ENCODE assay signal across 29 mouse cellular contexts in the genomic region with DNA sequence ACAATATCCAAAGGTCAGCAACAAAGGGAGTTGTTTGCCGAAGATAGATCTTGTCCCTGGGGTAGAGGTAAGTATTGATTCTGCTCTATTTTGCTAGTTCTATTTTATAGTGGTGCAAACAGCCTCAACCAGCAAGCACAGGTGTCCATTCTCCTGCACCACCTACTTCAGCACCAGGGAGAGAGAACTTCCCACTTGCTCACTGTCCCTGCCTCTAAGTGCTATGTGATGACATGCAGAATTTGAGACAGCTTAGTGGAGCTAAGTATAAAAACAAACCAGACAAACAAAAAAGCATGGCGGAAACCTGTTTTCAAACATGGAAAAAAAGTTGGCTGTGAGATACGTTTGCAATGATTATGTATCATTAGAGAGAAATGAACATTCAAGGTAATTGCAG.
DNase-seq lines count a peak whose midpoint lies in the region; ATAC-seq and TF ChIP-seq lines count a peak whose summit lies in the region.
"Had no signal": no experiment of that assay in that cellular context is flagged by ENCODE, and none has a peak within 500 bp of the region (broad histone marks: within the 10 kb centered on the region; RNA-seq: fewer than 3 reads in every experiment).

No protein-coding gene starts in this region.

- ATAC-seq in lung, postnatal 0 days = no peak
- no peak for ATAC-seq in forebrain, embryonic 14.5 days
- ATAC-seq: forebrain, embryonic 13.5 days; intestine, postnatal 0 days; liver, embryonic 12.5 days; liver, postnatal 0 days; midbrain, embryonic 15.5 days; Patski had no signal

- DNase-seq in embryo, embryonic 10 days (ENCODE audit: low spot score) = peak; percentile 11
- no peak for DNase-seq in embryo, embryonic 9.5 days (ENCODE audit: extremely low spot score)
- DNase-seq in lung, postnatal 0 days (ENCODE audit: low spot score) = peak; percentile 23
- no peak for DNase-seq in lung, adult 18-20 months
- peak; percentile 14 for DNase-seq in embryo, embryonic 10.5 days (ENCODE audit: low spot score)
- DNase-seq in yolk sac, embryonic 10.5 days (ENCODE audit: low spot score) = peak; percentile 4
- no peak for DNase-seq in forebrain, embryonic 14.5 days (ENCODE audit: low spot score)
- no peak for DNase-seq in urinary bladder, postnatal 36 days (ENCODE audit: low spot score in 2 of 2)
- DNase-seq: adrenal gland, postnatal 36 days; cerebellum, adult 18-20 months; cerebellum, postnatal 10 days; heart, adult 2 months; heart, postnatal 4 days; kidney, postnatal 25 days; liver, postnatal 0 days; right cerebral cortex, adult 18-20 months; spleen, adult 18-20 months; thymus, postnatal 14 days had no signal

- WGBS in lung, postnatal 0 days = 44% methylated on average over 3 of the region's 3 CpGs
- 74% methylated on average over 3 of the region's 3 CpGs for WGBS in forebrain, embryonic 14.5 days

- no peak overlapping the region for H3K4me2 ChIP-seq in lung, postnatal 0 days (replicated peaks; ENCODE audit: low read depth, low read length)
- no peak overlapping the region for H3K4me2 ChIP-seq in forebrain, embryonic 14.5 days (ENCODE audit: low read length)
- H3K4me2 ChIP-seq: forebrain, embryonic 13.5 days; heart, embryonic 12.5 days; hindbrain, embryonic 14.5 days; liver, embryonic 12.5 days; midbrain, embryonic 15.5 days; neural tube, embryonic 12.5 days had no signal

- H3K4me1 ChIP-seq in lung, postnatal 0 days (ENCODE audit: insufficient read depth, low read depth, low read length) = no peaks in the 10 kb centered on the region
- H3K4me1 ChIP-seq in forebrain, embryonic 14.5 days (ENCODE audit: control insufficient read depth, insufficient read depth, low read length) = no peaks in the 10 kb centered on the region
- H3K4me1 ChIP-seq: forebrain, embryonic 13.5 days; heart, embryonic 12.5 days; liver, embryonic 12.5 days; midbrain, embryonic 10.5 days; midbrain, embryonic 15.5 days; neural tube, embryonic 12.5 days had no signal

- H3K9me3 ChIP-seq in lung, postnatal 0 days (ENCODE audit: low read length) = no peaks in the 10 kb centered on the region
- H3K9me3 ChIP-seq in forebrain, embryonic 14.5 days (replicated peaks; ENCODE audit: control insufficient read depth, low read length) = no peaks in the 10 kb centered on the region
- H3K9me3 ChIP-seq: forebrain, embryonic 13.5 days; heart, embryonic 12.5 days; liver, embryonic 12.5 days; midbrain, embryonic 10.5 days; midbrain, embryonic 15.5 days; neural tube, embryonic 12.5 days had no signal

- H3K36me3 ChIP-seq in lung, postnatal 0 days (ENCODE audit: insufficient read depth, low read length) = no peaks in the 10 kb centered on the region
- no peaks in the 10 kb centered on the region for H3K36me3 ChIP-seq in forebrain, embryonic 14.5 days (ENCODE audit: control insufficient read depth, insufficient read depth, low read length)
- H3K36me3 ChIP-seq: heart, embryonic 12.5 days; liver, embryonic 12.5 days; midbrain, embryonic 10.5 days; midbrain, embryonic 15.5 days; neural tube, embryonic 12.5 days had no signal

- H3K27me3 ChIP-seq in lung, postnatal 0 days (replicated peaks; ENCODE audit: insufficient read depth, low read length) = no peaks in the 10 kb centered on the region
- H3K27me3 ChIP-seq in forebrain, embryonic 14.5 days (replicated peaks; ENCODE audit: control insufficient read depth, insufficient read depth, low read length) = no peaks in the 10 kb centered on the region
- H3K27me3 ChIP-seq: CH12.LX; forebrain, embryonic 13.5 days; heart, embryonic 12.5 days; liver, embryonic 12.5 days; midbrain, embryonic 15.5 days; neural tube, embryonic 12.5 days had no signal

- no peak for TF ChIP-seq CTCF in lung, postnatal 0 days (IDR thresholded peaks at IDR 0.05)

- H3K9ac ChIP-seq in lung, postnatal 0 days (replicated peaks; ENCODE audit: low read depth) = no peak overlapping the region
- no peak overlapping the region for H3K9ac ChIP-seq in forebrain, embryonic 14.5 days (ENCODE audit: low read length)
- H3K9ac ChIP-seq: forebrain, embryonic 13.5 days; heart, embryonic 12.5 days; hindbrain, embryonic 14.5 days; liver, embryonic 12.5 days; liver, postnatal 0 days; midbrain, embryonic 15.5 days; neural tube, embryonic 12.5 days had no signal

- no peak overlapping the region for H3K4me3 ChIP-seq in lung, postnatal 0 days (ENCODE audit: low read depth, low read length)
- no peak overlapping the region for H3K4me3 ChIP-seq in forebrain, embryonic 14.5 days (ENCODE audit: low read depth, low read length)
- H3K4me3 ChIP-seq: forebrain, embryonic 13.5 days; heart, adult 2 months; heart, embryonic 12.5 days; left cerebral cortex, adult 2 months; liver, embryonic 12.5 days; midbrain, embryonic 10.5 days; midbrain, embryonic 15.5 days; neural tube, embryonic 12.5 days had no signal

- TF ChIP-seq EP300 in lung, postnatal 0 days (IDR thresholded peaks at IDR 0.05) = no peak

- no peak overlapping the region for H3K27ac ChIP-seq in lung, postnatal 0 days (ENCODE audit: low read length)
- no peak overlapping the region for H3K27ac ChIP-seq in forebrain, embryonic 14.5 days (ENCODE audit: low read depth, low read length)
- H3K27ac ChIP-seq: forebrain, embryonic 13.5 days; heart, adult 2 months; hindbrain, embryonic 14.5 days; left cerebral cortex, adult 2 months; liver, embryonic 12.5 days; midbrain, embryonic 10.5 days; midbrain, embryonic 15.5 days; neural tube, embryonic 12.5 days had no signal

Comparison
In these comparisons a context has a peak if more than half of its experiments do, and no peak if none do; other contexts are left out.
1. DNase-seq: peak in embryo, embryonic 10 days (single experiment), lung, postnatal 0 days (single experiment), embryo, embryonic 10.5 days (single experiment) and yolk sac, embryonic 10.5 days (single experiment); none in embryo, embryonic 9.5 days (single experiment), lung, adult 18-20 months (0 of 2), forebrain, embryonic 14.5 days (single experiment) and urinary bladder, postnatal 36 days (0 of 2).